Mouse (Mus musculus) forebrain, embryonic 11.5 days (tissue): ENCODE measurements around the gene Slc4a7. TPM values are rescaled to one million over a fixed set of nuclear protein-coding genes. Genes with fewer than 3 reads are reported as not detected.

Experiments
- ATAC-seq: fragments of 200-750 bp; cut with Nextera tagmentation; replicated peaks from 2 replicates; pipeline ENCODE4 v1.8.0; 2017; ENCODE audit warnings: moderate TSS enrichment; ENCODE audit not compliant: low FRiP score
- DNase-seq: peaks from one replicate; pipeline ENCODE4 v3.0.0-alpha.2; 2017; ENCODE audit warnings: low spot score
- H3K27ac ChIP-seq: fragments of 300-500 bp; sonication (generic); 2 replicates; pipeline ENCODE4 v1.5.1; 2014; ENCODE audit warnings: low read depth, low read length
- H3K27me3 ChIP-seq: fragments of 300-500 bp; sonication (generic); 2 replicates; pipeline ENCODE4 v1.6.1; 2014; ENCODE audit warnings: mild to moderate bottlenecking, low read length, mixed read lengths; ENCODE audit not compliant: control insufficient read depth, insufficient read depth
- H3K36me3 ChIP-seq: fragments of 300-500 bp; sonication (generic); 2 replicates; pipeline ENCODE4 v1.6.1; 2014; ENCODE audit warnings: mild to moderate bottlenecking, low read length, moderate library complexity, mixed read lengths; ENCODE audit not compliant: control insufficient read depth, insufficient read depth
- H3K4me1 ChIP-seq: fragments of 300-500 bp; sonication (generic); replicated peaks from 2 replicates; pipeline ENCODE4 v1.6.1; 2014; ENCODE audit warnings: low read length, mixed read lengths; ENCODE audit not compliant: control insufficient read depth, insufficient read depth
- H3K4me2 ChIP-seq: fragments of 300-500 bp; sonication (generic); 2 replicates; pipeline ENCODE4 v1.6.1; 2014; ENCODE audit warnings: low read depth, mild to moderate bottlenecking, low read length, moderate library complexity, mixed read lengths; ENCODE audit not compliant: severe bottlenecking
- H3K4me3 ChIP-seq: fragments of 300-500 bp; sonication (generic); 2 replicates; pipeline ENCODE4 v1.5.1; 2014; ENCODE audit warnings: low read depth, low read length
- H3K9ac ChIP-seq: fragments of 300-500 bp; sonication (generic); 2 replicates; pipeline ENCODE4 v1.6.1; 2014; ENCODE audit warnings: low read length
- H3K9me3 ChIP-seq: fragments of 300-500 bp; sonication (generic); 2 replicates; pipeline ENCODE4 v1.6.1; 2016; ENCODE audit warnings: low read length, mixed read lengths; ENCODE audit not compliant: control insufficient read depth
- WGBS: fragments of 180-500 bp; shearing (Covaris S2); extraction: QIAGEN DNeasy Blood & Tissue Kit; methylation state at CpG from one replicate; pipeline ENCODE4 v1.1.7; 2014; 5-methylcytosine and 5-hydroxymethylcytosine counted together
- polyA plus RNA-seq: library from polyadenylated mRNA; unstranded; fragments of >200 nt; fragmentation: Nextera tagmentation; extraction: Ambion mirVana; gene quantifications from 2 replicates; pipeline ENCODE4 v1.2.1, GENCODE M21; 2014

The Slc4a7 gene
- polyA plus RNA-seq, 1 experiment from 2014 or later = 33.5 TPM

GRCm38 (mm10) chr14:14804518-14805212 lies 102.6 kb downstream of the Slc4a7 start:
- DNase-seq = no peak

DNA sequence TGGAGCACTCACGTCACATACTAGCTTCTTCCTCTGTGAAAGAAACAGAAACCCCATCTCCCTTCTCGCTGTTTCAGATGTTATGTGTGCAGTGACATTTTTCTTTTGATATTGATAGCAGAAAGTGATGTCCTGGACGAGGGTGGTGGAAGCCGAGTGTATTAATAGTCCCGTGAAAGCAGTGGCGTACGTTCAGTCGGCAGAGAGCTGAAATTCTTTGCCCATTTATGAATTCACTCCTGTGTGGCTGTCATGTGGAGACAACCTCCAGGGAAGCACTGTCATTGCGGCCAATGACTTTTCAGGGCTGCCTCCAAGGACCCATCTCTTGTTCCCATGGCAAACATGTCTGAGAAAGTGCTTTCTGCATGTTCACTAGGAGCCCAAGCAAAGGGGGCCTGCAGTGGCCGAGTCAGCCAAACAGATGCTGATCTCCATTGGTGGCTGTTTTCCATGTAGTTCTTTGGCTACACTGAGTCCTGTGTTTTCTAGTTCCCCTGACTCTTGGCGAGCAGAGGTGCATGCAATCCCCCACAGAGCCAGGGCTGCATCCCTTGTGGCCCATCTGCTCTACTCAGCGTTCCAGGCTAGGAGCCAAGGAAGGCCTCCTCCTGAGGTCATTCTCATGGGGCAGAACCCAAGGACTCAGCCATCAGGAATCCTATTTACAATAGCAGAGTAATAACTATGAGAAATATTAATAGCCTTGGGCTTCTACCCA lies 130.6 kb downstream of the Slc4a7 start:
- DNase-seq (no peak), ATAC-seq (no peak)
- no peaks in the 10 kb centered on the region for H3K4me1 ChIP-seq
- H3K27ac ChIP-seq = no peak overlapping the region
- H3K4me2 ChIP-seq = no peak overlapping the region
- WGBS = 84% methylated on average over 12 of the region's 12 CpGs
- H3K9me3 ChIP-seq = no peaks in the 10 kb centered on the region
- no peak overlapping the region for H3K9ac ChIP-seq
- H3K4me3 ChIP-seq = no peak overlapping the region
- no peaks in the 10 kb centered on the region for H3K27me3 ChIP-seq
- no peaks in the 10 kb centered on the region for H3K36me3 ChIP-seq

More at GRCm38 (mm10) chr14:14804518-14805212, 102.6 kb downstream of the Slc4a7 start:
- peak; percentile 7; the same call in 1 of the 2 replicates for ATAC-seq
- peaks cover 3% of the 10 kb centered on the region; the same call in 1 of the 2 replicates for H3K36me3 ChIP-seq
- H3K4me1 ChIP-seq = no peaks in the 10 kb centered on the region
- no peak overlapping the region for H3K4me2 ChIP-seq
- no peaks in the 10 kb centered on the region for H3K9me3 ChIP-seq
- H3K27ac ChIP-seq = no peak overlapping the region
- no peak overlapping the region for H3K9ac ChIP-seq
- H3K27me3 ChIP-seq = no peaks in the 10 kb centered on the region
- H3K4me3 ChIP-seq = no peak overlapping the region
- 70% methylated on average over 5 of the region's 5 CpGs for WGBS

DNA sequence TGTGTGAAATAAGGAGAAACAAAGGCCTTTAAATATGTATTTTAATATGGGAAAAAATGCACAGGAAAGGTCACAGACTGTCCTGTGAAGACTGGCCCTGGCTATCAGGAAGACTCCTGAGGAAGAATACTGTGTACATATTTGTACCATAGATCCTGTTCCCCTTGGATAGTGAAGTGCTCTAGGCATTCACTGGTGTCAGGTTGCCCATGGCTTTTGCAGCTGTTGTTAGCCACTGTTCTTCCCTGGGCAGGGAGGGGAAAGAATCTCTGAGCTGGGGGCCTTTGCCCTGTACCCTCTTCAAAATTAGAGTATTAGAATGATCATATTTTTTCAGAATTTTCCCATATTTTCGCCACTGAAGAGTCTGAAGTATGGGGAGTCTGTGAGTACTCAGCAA lies 131.4 kb downstream of the Slc4a7 start:
- no peak for ATAC-seq
- Histone ChIP-seq H3K36me3 (no peaks in the 10 kb centered on the region), H3K4me1 (no peaks in the 10 kb centered on the region), H3K9me3 (no peaks in the 10 kb centered on the region), H3K4me2 (no peak overlapping the region), H3K27me3 (no peaks in the 10 kb centered on the region), H3K27ac (no peak overlapping the region), H3K9ac (no peak overlapping the region), H3K4me3 (no peak overlapping the region)
- 90% methylated on average over 1 of the region's 1 CpGs for WGBS
- no peak for DNase-seq

DNA sequence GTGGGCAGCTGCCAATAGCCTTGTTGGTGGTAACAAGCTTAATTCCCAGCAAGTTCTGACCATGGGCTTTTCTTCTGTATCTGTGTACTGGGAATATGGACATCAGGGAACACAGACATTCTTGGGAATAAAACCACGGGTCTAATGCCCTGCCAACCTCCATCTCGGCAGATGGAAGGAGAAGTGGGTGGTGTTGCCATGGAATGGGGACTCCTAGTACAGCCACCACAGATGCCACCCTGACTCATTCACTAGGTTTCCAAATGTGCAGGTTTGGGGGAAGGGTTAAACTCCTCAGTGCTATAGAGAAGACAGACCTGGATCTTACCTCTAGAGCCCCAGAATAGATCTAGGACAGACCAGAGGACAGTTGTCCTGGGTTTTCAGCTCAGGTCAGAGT lies 132.2 kb downstream of the Slc4a7 start:
- H3K36me3 ChIP-seq = no peaks in the 10 kb centered on the region
- no peak for DNase-seq
- H3K9me3 ChIP-seq = no peaks in the 10 kb centered on the region
- ATAC-seq = no peak
- no peak overlapping the region for H3K4me3 ChIP-seq
- no peak overlapping the region for H3K4me2 ChIP-seq
- H3K27ac ChIP-seq = no peak overlapping the region
- 85% methylated on average over 2 of the region's 2 CpGs for WGBS
- no peaks in the 10 kb centered on the region for H3K27me3 ChIP-seq
- no peak overlapping the region for H3K9ac ChIP-seq
- H3K4me1 ChIP-seq = no peaks in the 10 kb centered on the region

- ATAC-seq = no peak
- no peak for DNase-seq
- Histone ChIP-seq H3K9me3 (no peaks in the 10 kb centered on the region), H3K4me1 (no peaks in the 10 kb centered on the region), H3K27ac (no peak overlapping the region), H3K36me3 (no peaks in the 10 kb centered on the region), H3K27me3 (no peaks in the 10 kb centered on the region), H3K4me2 (no peak overlapping the region), H3K4me3 (no peak overlapping the region), H3K9ac (no peak overlapping the region)
- 87% methylated on average over 4 of the region's 4 CpGs for WGBS
Measured at GRCm38 (mm10) chr14:14837627-14838026, 135.5 kb downstream of the Slc4a7 start.

DNA sequence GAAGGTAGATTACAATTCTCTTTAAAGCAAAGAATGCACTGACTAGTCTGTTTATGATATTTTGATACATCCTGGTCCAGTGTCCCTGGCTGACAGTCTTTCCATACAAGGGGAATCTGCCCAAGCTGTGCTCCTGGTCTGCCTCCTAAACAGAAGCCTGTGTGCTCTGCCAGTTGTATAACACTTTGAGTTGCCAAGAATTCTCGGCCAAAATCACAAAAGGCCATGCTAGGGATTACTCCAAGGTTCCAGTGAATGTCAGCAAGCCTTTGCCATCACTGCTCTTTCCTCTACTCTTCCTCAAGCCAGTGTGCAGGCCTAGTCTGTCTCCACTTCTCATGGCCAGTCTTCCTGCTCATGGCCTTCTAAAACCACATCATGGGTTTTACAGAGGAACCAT lies 136.0 kb downstream of the Slc4a7 start:
- 73% methylated on average over 1 of the region's 1 CpGs for WGBS
- ATAC-seq = no peak
- no peaks in the 10 kb centered on the region for H3K4me1 ChIP-seq
- DNase-seq = no peak
- no peak overlapping the region for H3K4me2 ChIP-seq
- H3K27ac ChIP-seq = no peak overlapping the region
- no peaks in the 10 kb centered on the region for H3K9me3 ChIP-seq
- H3K27me3 ChIP-seq = no peaks in the 10 kb centered on the region
- no peaks in the 10 kb centered on the region for H3K36me3 ChIP-seq
- no peak overlapping the region for H3K9ac ChIP-seq
- H3K4me3 ChIP-seq = no peak overlapping the region

DNA sequence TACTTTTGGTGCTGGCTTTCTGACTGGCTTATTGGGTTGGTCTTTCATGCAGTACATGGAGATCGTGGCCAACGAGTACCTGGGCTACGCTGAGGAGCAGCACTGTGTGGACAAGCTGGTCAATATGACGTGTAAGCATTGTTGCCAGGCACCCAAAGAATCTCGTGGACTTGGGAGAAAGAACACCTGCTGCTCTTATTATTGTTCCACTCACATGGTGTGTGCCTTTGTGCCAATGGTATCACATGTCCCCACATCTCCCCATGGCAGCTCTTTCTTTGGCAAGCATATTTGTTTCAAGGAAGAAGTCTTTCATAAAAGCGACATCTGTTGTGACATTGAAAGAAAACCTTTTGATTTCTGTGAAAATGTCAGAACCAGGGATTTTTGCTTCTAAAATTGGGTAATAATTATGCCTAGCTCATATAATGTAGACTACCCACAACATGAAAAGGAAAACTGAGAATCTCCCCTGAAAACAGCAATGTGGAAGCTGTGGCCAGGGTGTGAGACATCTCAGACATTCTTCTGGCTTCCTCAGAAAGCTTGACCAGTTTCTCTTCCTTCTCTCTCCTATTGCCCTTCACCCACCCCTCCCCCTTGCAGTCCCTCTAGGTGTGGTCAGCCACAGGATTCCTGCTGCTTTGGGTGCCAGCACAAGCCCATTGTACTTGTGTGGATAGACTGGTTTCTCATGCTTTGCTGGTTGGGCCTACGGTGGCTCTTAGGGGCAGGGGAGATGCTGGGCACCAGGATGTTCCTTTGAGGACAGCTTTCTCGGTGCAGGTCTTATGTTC lies 140.9 kb downstream of the Slc4a7 start:
- WGBS = 81% methylated on average over 8 of the region's 8 CpGs
- H3K9ac ChIP-seq = no peak overlapping the region
- no peaks in the 10 kb centered on the region for H3K9me3 ChIP-seq
- no peak overlapping the region for H3K4me2 ChIP-seq
- H3K4me1 ChIP-seq = no peaks in the 10 kb centered on the region
- no peak for ATAC-seq
- no peak overlapping the region for H3K4me3 ChIP-seq
- DNase-seq = no peak
- H3K36me3 ChIP-seq = no peaks in the 10 kb centered on the region
- no peaks in the 10 kb centered on the region for H3K27me3 ChIP-seq
- H3K27ac ChIP-seq = no peak overlapping the region
